Mouse (Mus musculus) liver, embryonic 14.5 days (tissue): Measurements from ENCODE around the gene Ifngr1.

Source experiments
- CTCF ChIP-seq: IDR thresholded peaks from 2 replicates; pipeline ENCODE4 v1.5.1; 2016; ENCODE audit warnings: antibody characterized with exemption, low read depth, control low read depth
- EP300 ChIP-seq: IDR thresholded peaks from 2 replicates; pipeline ENCODE4 v1.6.1; 2016; ENCODE audit warnings: antibody characterized with exemption, low read depth

- no peak for TF ChIP-seq EP300
- no peak for TF ChIP-seq CTCF
Measured at GRCm38 (mm10) chr10:19609125-19609524, 17.4 kb downstream of the Ifngr1 start.
